Mouse (Mus musculus): ENCODE results near the gene Cyp2ab1. TPM values are rescaled to one million over a fixed set of nuclear protein-coding genes. Genes with fewer than 3 reads are reported as not detected.

Cyp2ab1 gene
- polyA plus RNA-seq, 1 experiment from 2014 or later: 0.09 TPM

DNA sequence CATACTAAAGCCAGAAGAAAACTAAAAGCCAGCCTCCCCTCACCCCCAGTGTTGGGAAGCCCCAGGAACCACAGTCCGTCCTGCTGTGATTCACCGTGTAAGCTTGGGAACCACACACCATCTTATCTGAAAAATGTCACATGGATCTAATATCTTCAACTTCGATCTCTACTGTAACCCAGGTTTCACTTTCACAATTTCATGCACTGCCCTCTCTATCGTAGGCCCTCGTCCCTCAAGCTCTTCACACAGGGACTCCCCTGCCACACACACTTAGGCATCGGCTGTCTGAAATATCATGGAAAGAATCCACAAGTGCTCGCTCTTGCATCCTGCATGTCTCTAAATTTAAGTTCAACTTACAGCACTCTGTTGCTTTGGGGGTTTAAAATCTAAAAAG, 60.1 kb downstream of the Cyp2ab1 start:
- no peak for ATAC-seq (ENCODE audit: borderline replicate concordance, extremely low read depth, low FRiP score, low TSS enrichment)
- Histone ChIP-seq H3K27me3 (no peaks in the 10 kb centered on the region), H3K4me3 (no peak overlapping the region), H3K4me1 (no peaks in the 10 kb centered on the region), H3K36me3 (no peaks in the 10 kb centered on the region), H3K4me2 (no peak overlapping the region), H3K9me3 (no peaks in the 10 kb centered on the region), H3K9ac (no peak overlapping the region), H3K27ac (no peak overlapping the region)
- WGBS: 70% methylated on average over 7 of the region's 7 CpGs

Other genes starting within 250 kb of the Cyp2ab1 start
- gene Klhl24, start 227.9 kb downstream of the Cyp2ab1 start, polyA plus RNA-seq (2015; fragmentation: Nextera tagmentation; extraction: Ambion mirVana): 26.5 and 31.3 TPM in 2 replicates
- gene Yeats2, start 184.3 kb downstream of the Cyp2ab1 start, polyA plus RNA-seq (2015; fragmentation: Nextera tagmentation; extraction: Ambion mirVana): 32.8 and 35.9 TPM in 2 replicates
- gene Map6d1, start 84.0 kb downstream of the Cyp2ab1 start, polyA plus RNA-seq (2015; fragmentation: Nextera tagmentation; extraction: Ambion mirVana): 0.65 and 0.69 TPM in 2 replicates
- 81.4 and 84.5 TPM in 2 replicates for gene Parl, start 23.0 kb downstream of the Cyp2ab1 start, polyA plus RNA-seq (2015; fragmentation: Nextera tagmentation; extraction: Ambion mirVana)
- gene Abcc5, start 101.0 kb upstream of the Cyp2ab1 start, polyA plus RNA-seq (2015; fragmentation: Nextera tagmentation; extraction: Ambion mirVana): 54.9 and 67.1 TPM in 2 replicates
- gene Eif2b5, start 173.4 kb upstream of the Cyp2ab1 start, polyA plus RNA-seq (2015; fragmentation: Nextera tagmentation; extraction: Ambion mirVana): 106 TPM in 2 replicates
- 17.4 and 21.7 TPM in 2 replicates for gene Dvl3, start 191.6 kb upstream of the Cyp2ab1 start, polyA plus RNA-seq (2015; fragmentation: Nextera tagmentation; extraction: Ambion mirVana)
- gene Ap2m1, start 210.1 kb upstream of the Cyp2ab1 start, polyA plus RNA-seq (2015; fragmentation: Nextera tagmentation; extraction: Ambion mirVana): 615 and 636 TPM in 2 replicates
- 53.0 and 57.9 TPM in 2 replicates for gene Abcf3, start 223.2 kb upstream of the Cyp2ab1 start, polyA plus RNA-seq (2015; fragmentation: Nextera tagmentation; extraction: Ambion mirVana)

Measured in lung, embryonic 15.5 days (tissue).